Mouse (Mus musculus) cortical plate, adult 2 months (tissue): ENCODE data around the gene A530032D15Rik.
"Not testable (repeated sequence)": the region's sequence is repeated elsewhere in the genome, so short reads cannot be mapped to it uniquely, and the experiment has no call there.

Experiments
- CTCF ChIP-seq: fragments of 200-500 bp; IDR thresholded peaks from 2 replicates; pipeline ENCODE4 v1.5.1; 2011; ENCODE audit warnings: mild to moderate bottlenecking, control low read depth, low read length; ENCODE audit not compliant: insufficient read depth; ENCODE audit errors: extremely low read depth
- POLR2A ChIP-seq: fragments of 200-500 bp; IDR thresholded peaks from 2 replicates; pipeline ENCODE4 v1.6.1; 2011; ENCODE audit warnings: mild to moderate bottlenecking, low read length, control low read depth; ENCODE audit not compliant: insufficient read depth; ENCODE audit errors: extremely low read depth

DNA sequence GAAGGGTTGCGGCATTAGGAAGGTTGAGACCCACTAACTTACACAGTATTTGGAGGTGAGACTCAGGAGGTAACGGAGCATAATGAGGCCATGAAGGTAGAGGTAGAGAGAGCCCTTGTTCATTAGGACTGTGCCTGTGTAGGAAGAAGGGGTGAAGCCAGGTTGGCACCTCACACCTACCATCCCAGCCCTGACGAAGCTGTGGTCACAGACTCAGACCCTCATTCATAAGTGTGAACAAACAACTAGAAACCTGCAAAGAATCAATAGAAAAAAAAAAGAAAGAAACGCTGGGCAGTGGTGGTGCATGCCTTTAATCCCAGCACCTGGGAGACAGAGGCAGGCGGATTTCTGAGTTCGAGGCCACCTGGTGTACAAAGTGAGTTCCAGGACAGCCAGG, 8.7 kb upstream of the A530032D15Rik start:
- TF ChIP-seq POLR2A, CTCF: not testable (repeated sequence)
